8 mouse cellular contexts compared by ENCODE assay signal in the genomic region with DNA sequence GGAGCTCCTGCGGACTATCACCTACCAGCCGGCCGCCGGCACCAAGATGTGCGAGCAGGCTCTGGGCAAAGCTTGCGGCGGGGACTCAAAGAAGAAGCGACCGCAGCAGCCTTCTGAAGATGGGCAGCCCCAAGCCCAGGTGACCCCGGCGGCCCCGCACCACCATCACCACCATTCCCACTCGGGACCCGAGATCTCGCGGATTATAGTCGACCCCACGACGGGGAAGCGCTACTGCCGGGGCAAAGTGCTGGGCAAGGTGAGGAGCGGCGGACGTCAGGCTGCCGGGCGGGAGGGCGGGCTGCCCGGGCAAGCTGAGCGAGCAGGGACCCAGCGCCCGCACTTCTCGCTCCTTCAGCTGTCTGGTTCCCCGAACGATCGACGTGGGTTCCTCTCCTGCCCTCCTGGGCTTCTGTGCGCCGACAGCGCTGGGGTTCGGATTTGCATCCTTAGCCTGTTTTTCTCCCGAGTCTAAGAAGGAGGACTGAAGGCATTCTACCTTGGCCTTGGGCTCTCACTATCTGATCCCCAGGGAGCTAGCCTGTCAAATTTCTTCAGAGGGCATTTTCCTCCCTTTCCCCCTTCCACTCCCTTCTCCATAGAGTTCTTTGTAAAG. TPM values are rescaled to one million over a fixed set of nuclear protein-coding genes. Genes with fewer than 3 reads are reported as not detected.
DNase-seq lines count a peak whose midpoint lies in the region; ATAC-seq lines count a peak whose summit lies in the region.

No protein-coding gene starts in this region.

- H3K9ac ChIP-seq in hindbrain, embryonic 11.5 days (ENCODE audit: low read depth, low read length): peak overlapping the region; percentile 72

- intact Hi-C loops in left cerebral cortex, postnatal 10 days (cut with DNase I): loop anchor here (5.0 to 10.0 kb wide), 4 partner anchors 162 to 470 kb away; no protein-coding TSS in a partner anchor

- H3K27ac ChIP-seq in hindbrain, embryonic 11.5 days (ENCODE audit: low read depth, low read length): peak overlapping the region; percentile 48; the same call in 1 of the 2 replicates

- DNase-seq in adrenal gland, postnatal 10 days: peak; percentile 51
- no peak for DNase-seq in adrenal gland, adult (ENCODE audit: inconsistent age in 2 of 2, low spot score in 1 of 2)
- DNase-seq in urinary bladder, postnatal 25 days (ENCODE audit: low spot score): peak; percentile 22
- no peak for DNase-seq in urinary bladder, postnatal 10 days (ENCODE audit: low spot score)
- peak; percentile 63 for DNase-seq in hindbrain, embryonic 11.5 days (ENCODE audit: low spot score)
- peak; percentile 40 for DNase-seq in lung, postnatal 14 days
- no peak for DNase-seq in left cerebral cortex, postnatal 10 days (ENCODE audit: extremely low spot score in 1 of 2, low spot score in 2 of 2)
- no peak for DNase-seq in gastrocnemius, postnatal 10 days

- peaks cover 8% of the 10 kb centered on the region; the same call in 1 of the 2 replicates for H3K36me3 ChIP-seq in hindbrain, embryonic 11.5 days (ENCODE audit: control insufficient read depth, insufficient read depth, low read length)

- ATAC-seq in hindbrain, embryonic 11.5 days (ENCODE audit: low FRiP score): peak; percentile 48

- H3K4me1 ChIP-seq in hindbrain, embryonic 11.5 days (replicated peaks; ENCODE audit: control insufficient read depth, insufficient read depth, low read length): no peaks in the 10 kb centered on the region

- peak overlapping the region; percentile 65 for H3K4me3 ChIP-seq in hindbrain, embryonic 11.5 days (ENCODE audit: low read depth, low read length)

- H3K27me3 ChIP-seq in hindbrain, embryonic 11.5 days (ENCODE audit: control insufficient read depth, insufficient read depth, low read length): no peaks in the 10 kb centered on the region

- H3K4me2 ChIP-seq in hindbrain, embryonic 11.5 days (replicated peaks; ENCODE audit: low read depth, low read length): peak overlapping the region; percentile 77

- no peaks in the 10 kb centered on the region for H3K9me3 ChIP-seq in hindbrain, embryonic 11.5 days (ENCODE audit: control insufficient read depth, low read length)

- under 1% methylated on average over 40 of the region's 41 CpGs for whole genome bisulfite sequencing in hindbrain, embryonic 11.5 days

RNA-seq across cellular contexts. Expression of a gene that starts 0.4 kb away (rescaled TPM):
- 10 to 100 TPM; 40.7 to 42.0 TPM for total RNA-seq in adrenal gland, postnatal 10 days (2021)
- 103 and 108 TPM in 2 replicates for polyA plus RNA-seq in hindbrain, embryonic 11.5 days (2014; fragmentation: Nextera tagmentation; extraction: Ambion mirVana)
- total RNA-seq in left cerebral cortex, postnatal 10 days (2021): 100 to 1,000 TPM; 247 to 257 TPM
- 10 to 100 TPM; 27.6 to 32.2 TPM for total RNA-seq in gastrocnemius, postnatal 10 days (2021)

RNA-seq across cellular contexts. Expression of a gene that starts 38.3 kb away (rescaled TPM):
- total RNA-seq in adrenal gland, postnatal 10 days (2021): under 1 TPM; 0.42 TPM
- polyA plus RNA-seq in hindbrain, embryonic 11.5 days (2014; fragmentation: Nextera tagmentation; extraction: Ambion mirVana): 0.21 and 0.25 TPM in 2 replicates
- not detected for total RNA-seq in left cerebral cortex, postnatal 10 days (2021)
- under 1 TPM in 1 of 2 experiments, not detected in 1; 0.25 TPM for total RNA-seq in gastrocnemius, postnatal 10 days (2021)

Comparison
In these comparisons a context has a peak if more than half of its experiments do, and no peak if none do; other contexts are left out.
1. DNase-seq: peak in adrenal gland, postnatal 10 days (single experiment), urinary bladder, postnatal 25 days (single experiment), hindbrain, embryonic 11.5 days (single experiment) and lung, postnatal 14 days (single experiment); none in adrenal gland, adult (0 of 2), urinary bladder, postnatal 10 days (single experiment), left cerebral cortex, postnatal 10 days (0 of 2) and gastrocnemius, postnatal 10 days (single experiment).
2. RNA of a gene that starts 0.4 kb away (total RNA-seq): 247 to 257 TPM in left cerebral cortex, postnatal 10 days; 40.7 to 42.0 TPM in adrenal gland, postnatal 10 days and 27.6 to 32.2 TPM in gastrocnemius, postnatal 10 days; every median in the first group is over 4 times any median in the second.